Mouse (Mus musculus) gonadal fat pad, adult 2 months (tissue): Measurements from ENCODE around the gene Tmem234. TPM values are rescaled to one million over a fixed set of nuclear protein-coding genes. Genes with fewer than 3 reads are reported as not detected.

Source experiments
- DNase-seq: peaks from one replicate; pipeline ENCODE4 v3.0.0-alpha.2; 2012; ENCODE audit warnings: low read depth
- polyA plus RNA-seq: library from polyadenylated mRNA; depleted of rRNA; stranded (reverse); fragments of >200 nt; gene quantifications from 2 replicates; pipeline ENCODE4 v1.2.3, GENCODE M21; 2012

Tmem234 gene
- polyA plus RNA-seq, 1 experiment: 221 TPM

GRCm38 (mm10) chr4:129622120-129622802 lies 21.8 kb downstream of the Tmem234 start:
- no peak for DNase-seq

- no peak for DNase-seq
These were observed 22.5 kb downstream of the Tmem234 start for GRCm38 (mm10) chr4:129622803-129623535.

GRCm38 (mm10) chr4:129623681-129624091 lies 23.2 kb downstream of the Tmem234 start, which contains the start of gene Ccdc28b:
Ccdc28b (minus strand) TSS chr4:129623947.
- DNase-seq: no peak

- no peak for DNase-seq
These were observed 24.0 kb downstream of the Tmem234 start for GRCm38 (mm10) chr4:129624281-129625028.

- no peak for DNase-seq
These were observed 24.5 kb downstream of the Tmem234 start for GRCm38 (mm10) chr4:129625029-129625370.

- no peak for DNase-seq
These were observed 25.0 kb downstream of the Tmem234 start for GRCm38 (mm10) chr4:129625496-129625895.

GRCm38 (mm10) chr4:129626035-129626434 lies 25.6 kb downstream of the Tmem234 start:
- no peak for DNase-seq

- peak; percentile 92 for DNase-seq
These were observed 30.5 kb downstream of the Tmem234 start for GRCm38 (mm10) chr4:129630944-129631343.

GRCm38 (mm10) chr4:129631867-129632266 lies 31.4 kb downstream of the Tmem234 start:
- DNase-seq: no peak

GRCm38 (mm10) chr4:129633852-129634251 lies 33.4 kb downstream of the Tmem234 start:
- DNase-seq: no peak

- DNase-seq: no peak
These were observed 38.8 kb downstream of the Tmem234 start for GRCm38 (mm10) chr4:129639221-129639620.

- DNase-seq: no peak
These were observed 39.7 kb downstream of the Tmem234 start for GRCm38 (mm10) chr4:129640101-129640637.

GRCm38 (mm10) chr4:129640638-129641467 lies 40.4 kb downstream of the Tmem234 start, which contains the start of gene Txlna:
Txlna (minus strand) TSS chr4:129641065.
- no peak for DNase-seq

- no peak for DNase-seq
These were observed 41.3 kb downstream of the Tmem234 start for GRCm38 (mm10) chr4:129641756-129642155.

GRCm38 (mm10) chr4:129645204-129645603 lies 44.7 kb downstream of the Tmem234 start:
- no peak for DNase-seq

GRCm38 (mm10) chr4:129648656-129649055 lies 48.2 kb downstream of the Tmem234 start:
- no peak for DNase-seq

- DNase-seq: no peak
These were observed 49.9 kb downstream of the Tmem234 start for GRCm38 (mm10) chr4:129650359-129650758.

- DNase-seq: no peak
These were observed 54.3 kb downstream of the Tmem234 start for GRCm38 (mm10) chr4:129654770-129655169.

- DNase-seq: no peak
These were observed 61.1 kb downstream of the Tmem234 start for GRCm38 (mm10) chr4:129661584-129661983.

- DNase-seq: no peak
These were observed 61.9 kb downstream of the Tmem234 start for GRCm38 (mm10) chr4:129662255-129662813.
